Mouse (Mus musculus): Measurements from ENCODE around the gene Sox13. TPM values are rescaled to one million over a fixed set of nuclear protein-coding genes. Genes with fewer than 3 reads are reported as not detected.

Gene Sox13
- polyA plus RNA-seq, 1 experiment from 2014 or later, result 12.3 TPM

DNA sequence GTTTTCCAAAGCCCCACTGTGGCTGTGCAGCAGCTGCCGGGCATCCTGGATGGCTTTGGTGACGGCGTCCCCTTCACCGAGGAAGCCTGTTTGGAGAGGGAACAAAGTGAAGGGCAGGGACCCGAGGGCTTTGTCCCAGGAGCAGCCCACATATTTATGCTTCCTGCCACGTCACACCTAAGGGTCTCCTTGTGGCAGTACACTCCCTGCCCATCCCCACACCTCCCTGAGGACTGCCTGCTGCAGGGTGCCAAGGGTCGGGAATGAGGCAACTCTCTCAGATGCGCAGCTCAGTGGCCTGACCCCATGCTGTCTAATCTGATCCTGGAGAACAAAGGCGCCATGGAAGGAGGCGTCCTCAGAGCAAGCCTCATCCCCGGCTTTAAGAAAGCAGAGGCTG, 38.0 kb downstream of the Sox13 start:
- no peaks in the 10 kb centered on the region for H3K9me3 ChIP-seq (ENCODE audit: control insufficient read depth)
- WGBS, result 78% methylated on average over 11 of the region's 11 CpGs
- H3K4me2 ChIP-seq (replicated peaks; ENCODE audit: low read depth), result no peak overlapping the region
- no peak overlapping the region for H3K9ac ChIP-seq (ENCODE audit: low read depth, low read length)
- H3K4me3 ChIP-seq (ENCODE audit: low read depth, low read length), result no peak overlapping the region
- H3K36me3 ChIP-seq (ENCODE audit: control insufficient read depth, insufficient read depth), result peaks cover 82% of the 10 kb centered on the region
- ATAC-seq, result no peak
- no peak overlapping the region for H3K27ac ChIP-seq (ENCODE audit: low read depth, low read length)
- H3K4me1 ChIP-seq (replicated peaks; ENCODE audit: control insufficient read depth, insufficient read depth, low read length), result no peaks in the 10 kb centered on the region
- H3K27me3 ChIP-seq (replicated peaks; ENCODE audit: control insufficient read depth, insufficient read depth, low read length), result no peaks in the 10 kb centered on the region
- no peak for TF ChIP-seq CTCF (IDR thresholded peaks at IDR 0.05; ENCODE audit: low read depth)

DNA sequence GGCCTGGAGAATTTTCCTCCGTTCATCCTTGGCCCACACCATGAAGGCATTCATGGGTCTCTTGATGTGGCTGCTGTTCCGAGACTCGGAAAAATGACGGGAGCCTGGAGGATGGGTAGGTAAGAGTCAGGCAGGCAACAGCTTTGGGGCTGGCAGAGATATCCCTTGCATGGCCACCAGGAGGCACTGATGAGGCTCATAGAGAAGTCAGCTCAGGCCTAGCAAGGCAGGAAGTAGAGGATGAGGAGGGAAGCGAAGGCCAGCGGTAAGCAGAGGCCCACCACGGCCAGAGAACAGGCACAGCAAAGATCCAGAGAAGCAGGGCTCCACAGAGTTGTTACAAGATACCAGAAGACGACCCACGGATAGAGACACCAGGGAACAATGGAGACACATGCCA, 38.7 kb downstream of the Sox13 start:
- H3K36me3 ChIP-seq (ENCODE audit: control insufficient read depth, insufficient read depth), result peaks cover 76% of the 10 kb centered on the region
- no peak for ATAC-seq
- 41% methylated on average over 9 of the region's 9 CpGs for WGBS

DNA sequence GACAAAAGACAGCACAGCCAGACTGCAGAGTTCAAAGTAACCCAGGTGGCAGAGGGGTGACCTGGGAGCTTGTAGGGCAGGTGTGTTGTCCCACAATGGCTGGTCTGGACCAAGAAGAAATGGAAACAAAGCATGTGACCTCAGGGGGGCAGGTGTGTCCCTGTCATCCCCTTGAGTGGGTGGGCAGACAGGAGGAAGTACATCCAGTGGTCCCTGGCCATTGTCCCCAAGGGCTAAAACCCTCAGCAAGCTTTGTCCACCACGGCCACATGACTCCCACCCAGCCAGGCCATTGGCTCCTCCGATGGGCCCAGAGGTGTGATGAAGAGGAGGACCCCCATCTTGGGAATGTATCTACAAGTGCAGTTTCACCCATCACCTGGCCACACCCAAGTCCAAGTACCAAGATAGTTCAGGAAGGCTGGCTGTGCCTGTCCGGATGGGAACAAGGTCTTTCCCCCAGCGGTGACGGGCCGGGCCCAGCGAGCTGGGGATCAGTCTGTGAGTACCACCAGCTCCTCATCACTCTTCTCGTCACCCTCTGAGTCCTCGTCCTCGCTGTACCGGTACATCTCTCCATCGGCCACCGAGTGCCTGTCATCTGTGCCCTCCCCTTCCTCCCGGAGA, 40.9 kb downstream of the Sox13 start:
- Histone ChIP-seq H3K27me3 (replicated peaks; ENCODE audit: control insufficient read depth, insufficient read depth, low read length) (no peaks in the 10 kb centered on the region), H3K9ac (ENCODE audit: low read depth, low read length) (no peak overlapping the region), H3K27ac (ENCODE audit: low read depth, low read length) (no peak overlapping the region), H3K9me3 (ENCODE audit: control insufficient read depth) (no peaks in the 10 kb centered on the region), H3K4me3 (ENCODE audit: low read depth, low read length) (no peak overlapping the region), H3K36me3 (ENCODE audit: control insufficient read depth, insufficient read depth) (peaks cover 55% of the 10 kb centered on the region), H3K4me1 (replicated peaks; ENCODE audit: control insufficient read depth, insufficient read depth, low read length) (no peaks in the 10 kb centered on the region), H3K4me2 (replicated peaks; ENCODE audit: low read depth) (no peak overlapping the region)
- no peak for ATAC-seq
- no peak for TF ChIP-seq CTCF (IDR thresholded peaks at IDR 0.05; ENCODE audit: low read depth)
- WGBS, result 90% methylated on average over 14 of the region's 14 CpGs

More for the DNA sequence above, 38.7 kb downstream of the Sox13 start:
- H3K4me1 ChIP-seq (replicated peaks; ENCODE audit: control insufficient read depth, insufficient read depth, low read length), result no peaks in the 10 kb centered on the region
- H3K9me3 ChIP-seq (ENCODE audit: control insufficient read depth), result no peaks in the 10 kb centered on the region
- no peaks in the 10 kb centered on the region for H3K27me3 ChIP-seq (replicated peaks; ENCODE audit: control insufficient read depth, insufficient read depth, low read length)
- H3K4me2 ChIP-seq (replicated peaks; ENCODE audit: low read depth), result 0 out of 2 replicates have a peak overlapping the region, but pooled peaks have one; percentile 6
- H3K4me3 ChIP-seq (ENCODE audit: low read depth, low read length), result no peak overlapping the region
- no peak overlapping the region for H3K9ac ChIP-seq (ENCODE audit: low read depth, low read length)
- H3K27ac ChIP-seq (ENCODE audit: low read depth, low read length), result no peak overlapping the region
- peak; percentile 94 for TF ChIP-seq CTCF (IDR thresholded peaks at IDR 0.05; ENCODE audit: low read depth)

GRCm38 (mm10) chr1:133382552-133383155, 41.5 kb downstream of the Sox13 start:
- no peaks in the 10 kb centered on the region for H3K27me3 ChIP-seq (replicated peaks; ENCODE audit: control insufficient read depth, insufficient read depth, low read length)
- H3K9me3 ChIP-seq (ENCODE audit: control insufficient read depth), result no peaks in the 10 kb centered on the region
- no peak overlapping the region for H3K4me2 ChIP-seq (replicated peaks; ENCODE audit: low read depth)
- WGBS, result 63% methylated on average over 12 of the region's 12 CpGs
- no peak overlapping the region for H3K9ac ChIP-seq (ENCODE audit: low read depth, low read length)
- ATAC-seq, result no peak
- no peaks in the 10 kb centered on the region for H3K4me1 ChIP-seq (replicated peaks; ENCODE audit: control insufficient read depth, insufficient read depth, low read length)
- peaks cover 49% of the 10 kb centered on the region for H3K36me3 ChIP-seq (ENCODE audit: control insufficient read depth, insufficient read depth)
- H3K4me3 ChIP-seq (ENCODE audit: low read depth, low read length), result no peak overlapping the region
- no peak overlapping the region for H3K27ac ChIP-seq (ENCODE audit: low read depth, low read length)
- TF ChIP-seq CTCF (IDR thresholded peaks at IDR 0.05; ENCODE audit: low read depth), result no peak

GRCm38 (mm10) chr1:133382008-133382407, 42.2 kb downstream of the Sox13 start:
- Histone ChIP-seq H3K9ac (ENCODE audit: low read depth, low read length) (no peak overlapping the region), H3K4me2 (replicated peaks; ENCODE audit: low read depth) (no peak overlapping the region), H3K36me3 (ENCODE audit: control insufficient read depth, insufficient read depth) (peaks cover 44% of the 10 kb centered on the region), H3K4me3 (ENCODE audit: low read depth, low read length) (no peak overlapping the region), H3K4me1 (replicated peaks; ENCODE audit: control insufficient read depth, insufficient read depth, low read length) (no peaks in the 10 kb centered on the region), H3K27me3 (replicated peaks; ENCODE audit: control insufficient read depth, insufficient read depth, low read length) (no peaks in the 10 kb centered on the region), H3K27ac (ENCODE audit: low read depth, low read length) (no peak overlapping the region), H3K9me3 (ENCODE audit: control insufficient read depth) (no peaks in the 10 kb centered on the region)
- TF ChIP-seq CTCF (IDR thresholded peaks at IDR 0.05; ENCODE audit: low read depth), result peak; percentile 100
- no peak for ATAC-seq
- 5% methylated on average over 9 of the region's 9 CpGs for WGBS

DNA sequence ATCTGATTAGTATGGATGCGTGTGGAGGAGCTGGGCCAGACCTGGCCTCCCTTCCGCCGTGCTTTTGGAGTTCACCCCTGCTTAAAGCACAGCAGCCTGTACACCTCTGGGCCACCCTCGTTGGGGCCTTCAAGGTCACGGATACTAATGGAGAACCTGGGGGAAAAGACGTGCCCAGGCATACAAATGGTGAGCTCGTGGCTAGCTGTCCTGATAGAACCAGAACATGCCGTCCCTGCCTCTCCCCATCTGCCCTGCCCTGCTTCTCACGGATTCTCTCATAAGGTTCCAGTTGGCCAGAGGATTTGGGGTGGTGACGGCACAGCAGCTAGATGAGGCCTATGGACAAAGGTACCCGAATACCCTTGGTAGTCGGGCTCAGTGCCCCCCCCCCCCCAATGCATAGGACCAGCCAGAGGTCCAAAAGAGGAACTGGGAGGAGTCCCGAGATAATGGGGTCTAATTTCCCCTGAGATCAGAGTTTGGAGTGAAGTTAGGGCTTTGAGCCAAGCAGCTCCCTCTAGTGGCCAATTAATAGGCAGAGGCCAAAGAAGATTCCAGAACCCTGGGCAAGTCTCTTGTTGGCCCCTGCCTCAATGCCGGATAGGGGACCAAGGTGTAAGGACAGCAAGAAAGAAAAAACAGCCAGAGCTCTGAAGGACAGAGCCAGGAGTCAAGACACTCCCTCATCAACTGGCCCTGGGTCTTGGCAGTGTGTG, 43.7 kb downstream of the Sox13 start:
- Histone ChIP-seq H3K27me3 (replicated peaks; ENCODE audit: control insufficient read depth, insufficient read depth, low read length) (no peaks in the 10 kb centered on the region), H3K9ac (ENCODE audit: low read depth, low read length) (no peak overlapping the region)
- WGBS, result 67% methylated on average over 14 of the region's 14 CpGs

More for the DNA sequence above, 43.7 kb downstream of the Sox13 start:
- H3K4me1 ChIP-seq (replicated peaks; ENCODE audit: control insufficient read depth, insufficient read depth, low read length), result no peaks in the 10 kb centered on the region; the same call in 1 of the 2 replicates
- no peaks in the 10 kb centered on the region for H3K9me3 ChIP-seq (ENCODE audit: control insufficient read depth)
- H3K4me2 ChIP-seq (replicated peaks; ENCODE audit: low read depth), result no peak overlapping the region
- H3K4me3 ChIP-seq (ENCODE audit: low read depth, low read length), result no peak overlapping the region
- no peak overlapping the region for H3K27ac ChIP-seq (ENCODE audit: low read depth, low read length)
- H3K36me3 ChIP-seq (ENCODE audit: control insufficient read depth, insufficient read depth), result peaks cover 29% of the 10 kb centered on the region
- ATAC-seq, result no peak
- TF ChIP-seq CTCF (IDR thresholded peaks at IDR 0.05; ENCODE audit: low read depth), result peak; percentile 84

Measured in intestine, postnatal 0 days (tissue).